Mouse (Mus musculus) lung, embryonic 16.5 days (tissue): ENCODE results near the gene Dnaja1. TPM values are rescaled to one million over a fixed set of nuclear protein-coding genes. Genes with fewer than 3 reads are reported as not detected.
A peak's percentile ranks its signal among the peaks of the same experiment; 100 is the strongest.

Experiments used
- ATAC-seq: fragments of 200-750 bp; cut with Nextera tagmentation; 2 replicates; pipeline ENCODE4 v1.8.0; 2017; ENCODE audit warnings: low read depth, mild to moderate bottlenecking, moderate library complexity
- H3K27ac ChIP-seq: fragments of 300-500 bp; sonication (generic); 2 replicates; pipeline ENCODE4 v1.5.1; 2014; ENCODE audit warnings: mild to moderate bottlenecking, control low read depth, low read length
- H3K27me3 ChIP-seq: fragments of 300-500 bp; sonication (generic); 2 replicates; pipeline ENCODE4 v1.6.1; 2014; ENCODE audit warnings: low read depth, low read length, mixed read lengths; ENCODE audit not compliant: control insufficient read depth, insufficient read depth
- H3K36me3 ChIP-seq: fragments of 300-500 bp; sonication (generic); 2 replicates; pipeline ENCODE4 v1.6.1; 2014; ENCODE audit warnings: low read length; ENCODE audit not compliant: control insufficient read depth, insufficient read depth
- H3K4me1 ChIP-seq: fragments of 300-500 bp; sonication (generic); replicated peaks from 2 replicates; pipeline ENCODE4 v1.6.1; 2014; ENCODE audit warnings: low read length, mixed read lengths; ENCODE audit not compliant: control insufficient read depth, insufficient read depth
- H3K4me2 ChIP-seq: fragments of 300-500 bp; sonication (generic); 2 replicates; pipeline ENCODE4 v1.6.1; 2014; ENCODE audit warnings: low read depth, low read length, control low read depth
- H3K4me3 ChIP-seq: fragments of 300-500 bp; sonication (generic); 2 replicates; pipeline ENCODE4 v1.5.1; 2014; ENCODE audit warnings: mild to moderate bottlenecking, low read length, control low read depth
- H3K9ac ChIP-seq: fragments of 300-500 bp; sonication (generic); 2 replicates; pipeline ENCODE4 v1.6.1; 2014; ENCODE audit warnings: low read length, control low read depth
- H3K9me3 ChIP-seq: fragments of 300-500 bp; sonication (generic); 2 replicates; pipeline ENCODE4 v1.6.1; 2016; ENCODE audit warnings: low read length; ENCODE audit not compliant: control insufficient read depth
- WGBS: fragments of 180-500 bp; shearing (Covaris S2); extraction: QIAGEN DNeasy Blood & Tissue Kit; methylation state at CpG from one replicate; pipeline ENCODE4 v1.1.7; 2014; 5-methylcytosine and 5-hydroxymethylcytosine counted together
- polyA plus RNA-seq: library from polyadenylated mRNA; unstranded; fragments of >200 nt; fragmentation: Nextera tagmentation; extraction: Ambion mirVana; gene quantifications from 2 replicates; pipeline ENCODE4 v1.2.1, GENCODE M21; 2015

Gene Dnaja1
- polyA plus RNA-seq, 1 experiment from 2014 or later = 401 TPM

DNA sequence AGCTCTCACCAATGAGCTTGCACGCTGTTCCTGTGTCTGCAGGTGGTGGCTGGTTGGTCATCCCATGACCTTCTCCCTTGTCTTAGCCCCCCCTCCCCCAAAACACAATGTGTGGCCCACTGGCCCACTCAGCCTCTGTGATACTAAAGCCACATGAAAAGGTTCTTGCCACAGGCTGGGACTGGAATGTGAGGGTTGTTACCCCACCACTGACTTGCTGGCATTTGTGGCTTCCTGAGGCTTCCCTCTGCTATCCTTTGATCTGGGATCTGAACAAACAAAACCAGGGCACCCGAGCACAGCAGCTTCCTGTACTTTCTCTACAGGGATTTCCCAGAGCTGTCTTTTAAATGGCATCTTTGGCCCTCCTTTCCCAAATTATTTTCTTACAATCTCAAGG is 55.2 kb downstream of the Dnaja1 start:
- no peak overlapping the region for H3K4me3 ChIP-seq
- H3K4me2 ChIP-seq = no peak overlapping the region
- no peaks in the 10 kb centered on the region for H3K9me3 ChIP-seq
- H3K4me1 ChIP-seq = peaks cover 18% of the 10 kb centered on the region
- no peaks in the 10 kb centered on the region for H3K36me3 ChIP-seq
- WGBS = 32% methylated on average over 2 of the region's 2 CpGs
- no peaks in the 10 kb centered on the region for H3K27me3 ChIP-seq
- no peak overlapping the region for H3K27ac ChIP-seq
- no peak for ATAC-seq
- no peak overlapping the region for H3K9ac ChIP-seq

DNA sequence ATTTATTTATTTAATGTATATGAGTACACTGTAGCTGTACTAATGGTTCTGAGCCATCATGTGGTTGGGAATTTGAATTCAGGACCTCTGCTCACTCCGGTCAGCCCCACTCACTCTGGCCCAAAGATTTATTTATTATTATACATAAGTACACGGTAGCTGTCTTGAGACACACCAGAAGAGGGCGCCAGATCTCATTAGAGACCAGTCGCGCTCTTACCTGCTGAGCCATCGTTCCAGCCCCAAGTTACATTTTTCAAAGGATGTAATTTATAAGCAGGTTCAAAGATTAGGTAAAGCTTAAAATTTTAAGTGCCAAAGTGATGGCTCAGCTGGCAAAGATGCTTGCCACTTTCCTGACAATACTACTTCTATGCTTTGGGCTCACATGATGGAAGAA is 56.7 kb downstream of the Dnaja1 start:
- Histone ChIP-seq H3K27me3 (no peaks in the 10 kb centered on the region), H3K9ac (no peak overlapping the region), H3K27ac (no peak overlapping the region), H3K4me3 (no peak overlapping the region), H3K36me3 (no peaks in the 10 kb centered on the region), H3K4me1 (peaks cover 14% of the 10 kb centered on the region), H3K9me3 (no peaks in the 10 kb centered on the region), H3K4me2 (no peak overlapping the region)
- whole genome bisulfite sequencing = 80% methylated on average over 6 of the region's 6 CpGs
- no peak for ATAC-seq

DNA sequence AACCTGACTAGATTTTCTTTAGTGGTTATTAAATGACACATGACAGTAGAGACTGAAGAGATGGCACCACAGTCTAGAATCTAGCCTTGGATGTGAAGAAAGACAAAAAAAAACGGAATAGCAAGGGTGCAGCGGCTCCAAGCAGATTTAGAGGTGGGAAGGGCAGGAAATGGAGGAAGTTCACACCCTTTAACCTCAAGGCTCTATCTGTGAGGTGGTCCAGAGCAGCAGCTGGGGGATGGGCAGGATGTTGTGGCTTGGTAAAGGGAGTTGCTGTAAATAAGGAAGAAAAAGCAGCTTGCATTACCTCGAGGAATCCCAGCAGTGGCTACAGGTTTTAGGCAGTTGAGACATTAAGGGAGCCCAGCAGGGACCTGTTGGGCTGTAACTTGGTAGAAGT is 59.2 kb downstream of the Dnaja1 start:
- Histone ChIP-seq H3K27me3 (no peaks in the 10 kb centered on the region), H3K4me3 (no peak overlapping the region), H3K9me3 (no peaks in the 10 kb centered on the region), H3K9ac (no peak overlapping the region), H3K36me3 (no peaks in the 10 kb centered on the region), H3K4me1 (peaks cover 7% of the 10 kb centered on the region; the same call in 1 of the 2 replicates), H3K27ac (no peak overlapping the region), H3K4me2 (no peak overlapping the region)
- no peak for ATAC-seq
- 19% methylated on average over 3 of the region's 3 CpGs for WGBS

DNA sequence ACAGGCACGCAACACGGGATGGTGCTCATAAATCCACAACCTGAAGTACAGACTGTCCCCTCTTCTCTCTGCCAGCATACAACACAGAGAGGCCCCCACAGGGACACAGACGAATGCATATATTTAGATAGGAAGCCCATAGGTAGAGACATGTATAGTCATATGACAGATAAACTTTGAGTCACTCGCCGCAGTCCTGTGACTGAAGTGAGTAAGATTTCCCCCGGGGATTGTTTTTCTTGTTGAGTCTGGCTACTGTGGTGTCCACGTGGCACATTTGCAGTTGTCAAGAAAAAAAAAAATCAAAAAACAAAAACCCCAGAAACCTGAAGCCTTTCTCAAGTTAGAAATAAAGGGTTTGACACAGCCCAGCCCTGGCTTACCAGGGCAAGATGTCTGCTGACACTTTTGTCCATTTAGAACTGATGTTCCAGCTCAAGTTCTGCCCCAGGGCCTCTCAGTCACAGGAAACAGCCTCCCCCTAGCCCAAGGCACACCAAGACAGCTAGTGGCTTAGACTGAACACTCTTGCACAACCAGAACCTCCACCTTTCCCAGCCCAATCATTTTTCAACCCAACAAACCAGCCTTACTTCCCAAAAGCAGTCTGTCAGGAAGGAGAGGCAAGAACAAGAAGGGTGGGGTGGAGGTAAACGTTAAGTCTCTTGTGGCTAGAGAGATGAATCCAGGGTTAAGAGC is 60.0 kb downstream of the Dnaja1 start:
- Histone ChIP-seq H3K9ac (no peak overlapping the region), H3K4me3 (no peak overlapping the region), H3K27me3 (no peaks in the 10 kb centered on the region), H3K4me2 (no peak overlapping the region), H3K4me1 (peaks cover 6% of the 10 kb centered on the region; the same call in 1 of the 2 replicates), H3K36me3 (no peaks in the 10 kb centered on the region), H3K27ac (no peak overlapping the region), H3K9me3 (no peaks in the 10 kb centered on the region)
- ATAC-seq = no peak
- 43% methylated on average over 8 of the region's 8 CpGs for WGBS

DNA sequence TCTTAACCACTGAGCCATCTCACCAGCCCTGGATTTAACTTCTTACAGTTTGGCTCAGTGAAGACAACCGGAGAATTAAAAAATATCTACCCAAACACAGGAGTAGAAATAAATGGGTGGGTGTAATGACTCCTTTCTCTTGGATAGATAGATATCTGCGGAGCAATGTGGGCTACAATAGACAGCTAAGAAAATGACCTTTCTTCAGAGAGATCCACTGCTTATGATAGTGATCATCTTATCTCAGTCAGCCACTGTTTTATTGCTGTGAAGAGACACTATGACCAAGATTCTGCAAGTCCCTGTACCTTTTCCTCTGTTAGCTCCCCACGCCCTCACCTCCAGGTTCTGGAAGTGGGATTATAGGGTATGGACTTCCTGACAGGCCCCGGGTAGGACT is 61.1 kb downstream of the Dnaja1 start:
- H3K27ac ChIP-seq = no peak overlapping the region
- H3K4me1 ChIP-seq = 0 out of 2 replicates have a peak, but pooled peaks cover 2% of the 10 kb centered on the region
- ATAC-seq = no peak
- H3K4me2 ChIP-seq = no peak overlapping the region
- no peak overlapping the region for H3K9ac ChIP-seq
- H3K4me3 ChIP-seq = no peak overlapping the region
- H3K9me3 ChIP-seq = no peaks in the 10 kb centered on the region
- no peaks in the 10 kb centered on the region for H3K36me3 ChIP-seq
- 92% methylated on average over 4 of the region's 4 CpGs for WGBS
- H3K27me3 ChIP-seq = no peaks in the 10 kb centered on the region

DNA sequence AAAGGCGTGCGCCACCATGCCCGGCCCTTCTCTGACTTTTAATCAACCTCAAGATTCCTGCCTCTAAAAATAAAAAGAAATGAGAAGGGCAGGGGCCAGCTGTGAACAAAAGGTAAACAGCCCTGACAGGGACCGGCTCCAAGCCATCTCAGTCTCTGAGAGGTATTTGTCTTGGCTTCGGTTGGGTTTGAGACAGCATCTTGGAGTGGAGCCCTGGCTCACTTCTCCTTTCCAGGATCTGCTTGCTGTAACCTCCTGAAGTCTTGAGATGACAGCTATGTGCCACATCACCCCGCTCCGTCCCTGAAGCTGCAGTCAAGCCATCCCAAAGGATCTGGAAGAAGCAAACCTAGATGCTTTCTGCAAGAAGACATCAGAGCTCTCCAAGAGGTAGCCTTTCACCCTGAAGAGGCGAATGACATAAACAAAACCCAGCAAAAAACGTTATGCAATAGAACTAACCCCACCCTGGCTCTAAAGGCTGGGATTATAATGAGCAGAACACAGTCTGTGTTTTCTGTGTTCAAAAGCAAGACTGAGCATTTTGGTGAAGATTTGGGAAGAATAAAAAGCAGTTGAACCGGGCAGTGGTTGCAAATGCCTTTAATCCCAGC is 62.7 kb downstream of the Dnaja1 start:
- Histone ChIP-seq H3K9ac (no peak overlapping the region), H3K27me3 (no peaks in the 10 kb centered on the region), H3K27ac (peak overlapping the region; percentile 23), H3K36me3 (no peaks in the 10 kb centered on the region), H3K4me1 (0 out of 2 replicates have a peak, but pooled peaks cover 2% of the 10 kb centered on the region), H3K9me3 (no peaks in the 10 kb centered on the region), H3K4me2 (no peak overlapping the region), H3K4me3 (no peak overlapping the region)
- ATAC-seq = peak; percentile 66
- 41% methylated on average over 10 of the region's 10 CpGs for WGBS

DNA sequence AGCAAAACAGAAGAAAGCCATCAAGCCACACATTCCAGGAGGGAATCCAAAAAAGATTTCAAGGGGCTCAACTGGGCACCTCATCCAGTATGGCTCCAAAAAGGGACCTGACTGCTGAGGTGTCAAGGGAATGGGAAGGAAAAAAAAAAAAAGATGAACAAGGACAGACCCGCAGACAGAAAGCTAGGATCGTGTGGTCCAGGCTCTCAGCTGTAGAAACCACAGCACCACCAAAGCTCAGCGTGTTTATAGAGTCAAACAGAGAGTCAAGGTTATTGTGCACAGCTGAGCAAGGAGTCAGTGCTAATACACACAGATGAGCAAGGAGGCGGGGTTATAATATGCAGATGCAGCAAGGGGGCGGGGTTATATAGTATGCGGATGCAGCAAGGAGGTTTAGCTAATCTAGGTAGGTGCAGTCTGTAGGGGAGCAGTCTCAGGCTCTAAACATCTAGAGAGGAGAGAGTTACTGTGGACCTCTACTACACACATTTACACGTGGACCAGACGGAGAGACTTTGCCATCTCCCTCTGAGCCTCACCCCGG is 63.7 kb downstream of the Dnaja1 start:
- H3K4me1 ChIP-seq = 0 out of 2 replicates have a peak, but pooled peaks cover 2% of the 10 kb centered on the region
- H3K27ac ChIP-seq = no peak overlapping the region
- no peaks in the 10 kb centered on the region for H3K27me3 ChIP-seq
- no peak for ATAC-seq
- WGBS = 67% methylated on average over 9 of the region's 9 CpGs
- H3K4me3 ChIP-seq = no peak overlapping the region
- no peak overlapping the region for H3K9ac ChIP-seq
- no peaks in the 10 kb centered on the region for H3K36me3 ChIP-seq
- H3K9me3 ChIP-seq = no peaks in the 10 kb centered on the region
- H3K4me2 ChIP-seq = no peak overlapping the region

DNA sequence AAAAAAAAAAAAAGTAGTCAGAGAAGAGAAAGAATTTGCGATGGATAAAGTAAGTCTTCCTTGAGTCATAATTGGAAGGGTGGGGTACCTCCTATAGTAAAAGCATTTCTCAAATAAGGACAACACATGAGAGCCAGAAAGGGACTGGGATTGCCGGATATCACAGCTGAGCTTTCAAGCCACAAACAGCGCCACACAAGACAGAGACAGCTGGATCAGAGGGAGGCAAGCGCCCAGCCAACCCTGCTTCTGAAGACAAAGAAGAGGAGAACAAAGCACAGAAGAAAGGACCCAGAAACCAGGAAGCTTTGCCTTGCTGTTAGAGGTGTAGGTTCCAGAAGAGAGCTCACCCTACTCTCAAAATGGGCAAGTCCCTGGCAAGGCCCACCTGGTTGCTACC is 64.6 kb downstream of the Dnaja1 start:
- Histone ChIP-seq H3K9ac (no peak overlapping the region), H3K27me3 (no peaks in the 10 kb centered on the region), H3K4me3 (no peak overlapping the region), H3K36me3 (no peaks in the 10 kb centered on the region), H3K27ac (no peak overlapping the region), H3K4me2 (no peak overlapping the region), H3K4me1 (0 out of 2 replicates have a peak, but pooled peaks cover under 1% of the 10 kb centered on the region), H3K9me3 (no peaks in the 10 kb centered on the region)
- 92% methylated on average over 4 of the region's 4 CpGs for whole genome bisulfite sequencing
- ATAC-seq = no peak
